Mouse (Mus musculus) embryonic facial prominence, embryonic 11.5 days (tissue): ENCODE data around the gene Dmtf1. TPM values are rescaled to one million over a fixed set of nuclear protein-coding genes. Genes with fewer than 3 reads are reported as not detected.

Experiments used
- ATAC-seq: fragments of 200-750 bp; cut with Nextera tagmentation; replicated peaks from 2 replicates; pipeline ENCODE4 v1.8.0; 2017; ENCODE audit warnings: low read depth; ENCODE audit not compliant: insufficient number of reproducible peaks, low FRiP score, low TSS enrichment
- DNase-seq: peaks from one replicate; pipeline ENCODE4 v3.0.0-alpha.2; 2015; ENCODE audit warnings: low spot score
- H3K27ac ChIP-seq: fragments of 300-500 bp; sonication (generic); replicated peaks from 2 replicates; pipeline ENCODE4 v1.5.1; 2014; ENCODE audit warnings: mild to moderate bottlenecking, low read depth, low read length, control low read depth
- H3K27me3 ChIP-seq: fragments of 300-500 bp; sonication (generic); 2 replicates; pipeline ENCODE4 v1.6.1; 2014; ENCODE audit warnings: mild to moderate bottlenecking, low read length, moderate library complexity, mixed read lengths; ENCODE audit not compliant: control insufficient read depth, insufficient read depth
- H3K36me3 ChIP-seq: fragments of 300-500 bp; sonication (generic); replicated peaks from 2 replicates; pipeline ENCODE4 v1.6.1; 2014; ENCODE audit warnings: low read depth, mild to moderate bottlenecking, low read length, moderate library complexity, mixed read lengths; ENCODE audit not compliant: control insufficient read depth, insufficient read depth
- H3K4me1 ChIP-seq: fragments of 300-500 bp; sonication (generic); 2 replicates; pipeline ENCODE4 v1.6.1; 2014; ENCODE audit warnings: low read length, mixed read lengths; ENCODE audit not compliant: control insufficient read depth, insufficient read depth
- H3K4me2 ChIP-seq: fragments of 300-500 bp; sonication (generic); 2 replicates; pipeline ENCODE4 v1.6.1; 2014; ENCODE audit warnings: low read depth, mild to moderate bottlenecking, control low read depth, low read length, moderate library complexity
- H3K4me3 ChIP-seq: fragments of 300-500 bp; sonication (generic); 2 replicates; pipeline ENCODE4 v1.5.1; 2014; ENCODE audit warnings: low read depth, low read length, control low read depth
- H3K9ac ChIP-seq: fragments of 300-500 bp; sonication (generic); replicated peaks from 2 replicates; pipeline ENCODE4 v1.6.1; 2014; ENCODE audit warnings: mild to moderate bottlenecking, control low read depth, low read length
- H3K9me3 ChIP-seq: fragments of 300-500 bp; sonication (generic); replicated peaks from 2 replicates; pipeline ENCODE4 v1.6.1; 2016; ENCODE audit warnings: mild to moderate bottlenecking, low read length, inconsistent platforms, mixed read lengths; ENCODE audit not compliant: control insufficient read depth
- WGBS: fragments of 180-500 bp; shearing (Covaris S2); extraction: QIAGEN DNeasy Blood & Tissue Kit; methylation state at CpG from one replicate; pipeline ENCODE4 v1.1.7; 2014; 5-methylcytosine and 5-hydroxymethylcytosine counted together
- polyA plus RNA-seq: library from polyadenylated mRNA; unstranded; fragments of >200 nt; fragmentation: Nextera tagmentation; extraction: Ambion mirVana; gene quantifications from 2 replicates; pipeline ENCODE4 v1.2.1, GENCODE M21; 2014

Gene Dmtf1
- polyA plus RNA-seq, 1 experiment from 2014 or later, result 67.4 TPM

DNA sequence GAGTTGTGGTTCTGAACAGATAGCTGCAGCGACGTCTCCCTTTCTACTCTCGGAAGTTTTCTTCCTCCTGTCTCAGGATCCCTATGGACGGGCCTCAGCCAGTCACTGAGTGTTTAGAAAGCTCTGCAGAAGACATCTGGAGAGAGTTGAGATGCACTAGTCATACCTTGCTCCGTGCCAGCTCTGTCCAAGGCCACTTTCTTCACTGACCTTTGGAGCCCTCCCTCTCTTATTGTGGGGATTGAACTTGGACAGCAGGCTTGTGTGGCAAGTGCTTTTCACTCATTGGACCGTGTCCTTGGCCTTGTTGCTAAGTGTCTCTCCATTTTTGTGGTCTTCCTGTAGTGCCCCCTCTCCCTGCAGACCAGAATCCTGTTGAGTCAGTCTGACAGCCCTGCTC lies 54.8 kb downstream of the Dmtf1 start:
- ATAC-seq (no peak), DNase-seq (no peak)
- 80% methylated on average over 6 of the region's 6 CpGs for WGBS
- Histone ChIP-seq H3K27me3 (peaks cover 6% of the 10 kb centered on the region), H3K27ac (no peak overlapping the region), H3K4me2 (no peak overlapping the region), H3K9me3 (no peaks in the 10 kb centered on the region), H3K36me3 (no peaks in the 10 kb centered on the region), H3K9ac (no peak overlapping the region), H3K4me1 (no peaks in the 10 kb centered on the region), H3K4me3 (no peak overlapping the region)

DNA sequence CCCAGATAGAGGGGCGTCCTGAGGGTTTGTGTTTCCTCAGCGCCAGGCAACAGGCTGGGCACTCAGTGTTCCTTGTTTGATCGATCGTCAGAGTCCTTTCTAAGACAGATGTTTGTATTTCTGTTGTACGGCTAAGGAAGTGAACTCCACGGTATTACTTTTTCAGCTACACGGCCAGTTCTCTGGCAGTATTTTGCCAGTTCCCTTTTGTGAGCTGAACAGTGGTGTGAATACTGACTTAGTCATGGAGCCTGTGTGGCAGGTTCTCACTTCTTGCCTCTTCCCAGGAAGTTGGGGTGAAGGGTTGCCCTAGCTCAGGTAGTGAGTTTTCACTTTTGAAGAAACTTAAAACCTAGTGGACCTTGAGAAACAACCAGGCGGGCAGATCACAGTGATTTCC lies 57.6 kb downstream of the Dmtf1 start:
- DNase-seq (no peak), ATAC-seq (no peak)
- no peak overlapping the region for H3K4me3 ChIP-seq
- H3K36me3 ChIP-seq, result no peaks in the 10 kb centered on the region
- peaks cover 6% of the 10 kb centered on the region for H3K27me3 ChIP-seq
- no peaks in the 10 kb centered on the region for H3K4me1 ChIP-seq
- H3K27ac ChIP-seq, result no peak overlapping the region
- no peak overlapping the region for H3K9ac ChIP-seq
- no peaks in the 10 kb centered on the region for H3K9me3 ChIP-seq
- H3K4me2 ChIP-seq, result no peak overlapping the region
- 92% methylated on average over 8 of the region's 8 CpGs for WGBS

DNA sequence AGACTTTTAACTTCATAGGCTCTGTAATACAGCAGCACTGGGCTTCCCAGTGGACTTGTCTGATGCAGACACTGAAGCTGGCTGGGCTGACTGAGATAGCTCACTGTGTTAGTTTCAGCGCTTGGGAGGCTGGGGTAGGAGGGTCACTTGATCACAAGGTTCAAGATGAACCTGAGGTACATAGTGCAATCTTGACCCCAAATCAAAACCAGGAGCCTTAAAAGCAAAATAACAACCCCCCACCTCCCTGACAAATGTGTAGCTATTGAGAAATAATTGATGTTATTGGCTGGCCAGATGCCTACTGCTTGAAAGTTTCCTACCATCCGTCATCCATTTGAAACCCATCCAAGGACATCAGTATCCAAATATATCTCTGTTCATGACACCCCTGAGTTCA lies 58.9 kb downstream of the Dmtf1 start:
- Histone ChIP-seq H3K27ac (no peak overlapping the region), H3K4me1 (no peaks in the 10 kb centered on the region), H3K4me2 (no peak overlapping the region), H3K9me3 (no peaks in the 10 kb centered on the region), H3K36me3 (no peaks in the 10 kb centered on the region), H3K9ac (no peak overlapping the region), H3K27me3 (peaks cover 6% of the 10 kb centered on the region), H3K4me3 (no peak overlapping the region)
- ATAC-seq, result no peak
- 93% methylated on average over 2 of the region's 2 CpGs for WGBS
- no peak for DNase-seq

DNA sequence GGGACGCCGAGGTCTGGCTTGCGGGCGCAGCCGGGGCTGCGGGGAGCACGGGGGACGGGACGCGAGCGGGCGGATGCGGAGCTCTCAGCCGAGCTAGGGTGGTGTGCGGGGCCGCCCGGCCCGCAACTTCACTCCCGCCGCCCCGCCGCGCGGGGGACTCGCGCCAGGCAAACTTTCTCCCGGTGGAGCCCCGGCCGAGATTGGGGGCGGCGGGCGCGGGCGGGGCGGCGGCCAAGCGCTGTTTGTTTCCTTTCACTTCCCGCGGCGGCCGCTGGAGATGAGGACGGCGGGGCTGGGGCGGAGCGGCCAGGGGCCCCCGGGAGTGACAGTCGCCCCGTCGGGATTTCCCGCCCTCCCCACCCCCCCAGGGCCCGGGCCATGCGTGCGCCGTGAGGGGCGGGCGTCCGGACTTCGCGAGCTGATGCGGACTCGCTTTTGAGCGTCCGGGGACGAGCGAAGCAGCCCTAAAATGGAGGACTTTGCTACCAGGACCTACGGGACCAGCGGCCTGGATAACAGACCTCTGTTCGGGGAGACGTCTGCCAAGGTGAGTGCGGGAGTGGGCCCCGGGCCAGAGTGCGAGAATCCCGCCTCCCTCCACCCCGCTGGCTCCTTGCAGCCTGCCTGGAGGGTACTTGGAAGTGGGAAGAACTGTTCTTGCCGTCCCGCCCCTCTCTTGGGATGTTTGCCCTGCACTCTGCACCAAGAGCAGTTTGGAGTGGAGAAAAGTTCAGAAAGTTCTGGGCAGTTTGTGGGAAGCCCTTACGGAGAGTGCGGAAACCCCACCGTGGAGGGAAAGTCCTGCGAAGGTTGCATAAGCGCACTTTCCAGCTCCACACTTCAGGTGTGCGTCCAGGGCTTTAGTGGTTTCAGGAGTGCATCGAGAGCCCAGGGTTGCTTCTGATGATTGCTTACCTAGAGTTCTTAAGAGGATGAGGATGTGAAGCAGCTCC lies 60.5 kb downstream of the Dmtf1 start:
- under 1% methylated on average over 66 of the region's 83 CpGs for WGBS
- H3K9me3 ChIP-seq, result no peaks in the 10 kb centered on the region
- H3K4me3 ChIP-seq, result peak overlapping the region; percentile 85
- ATAC-seq (peak; percentile 70), DNase-seq (peak; percentile 64)
- peak overlapping the region; percentile 81 for H3K9ac ChIP-seq
- no peaks in the 10 kb centered on the region for H3K36me3 ChIP-seq
- H3K4me2 ChIP-seq, result peak overlapping the region; percentile 92
- peaks cover 6% of the 10 kb centered on the region for H3K27me3 ChIP-seq
- no peaks in the 10 kb centered on the region for H3K4me1 ChIP-seq
- no peak overlapping the region for H3K27ac ChIP-seq

DNA sequence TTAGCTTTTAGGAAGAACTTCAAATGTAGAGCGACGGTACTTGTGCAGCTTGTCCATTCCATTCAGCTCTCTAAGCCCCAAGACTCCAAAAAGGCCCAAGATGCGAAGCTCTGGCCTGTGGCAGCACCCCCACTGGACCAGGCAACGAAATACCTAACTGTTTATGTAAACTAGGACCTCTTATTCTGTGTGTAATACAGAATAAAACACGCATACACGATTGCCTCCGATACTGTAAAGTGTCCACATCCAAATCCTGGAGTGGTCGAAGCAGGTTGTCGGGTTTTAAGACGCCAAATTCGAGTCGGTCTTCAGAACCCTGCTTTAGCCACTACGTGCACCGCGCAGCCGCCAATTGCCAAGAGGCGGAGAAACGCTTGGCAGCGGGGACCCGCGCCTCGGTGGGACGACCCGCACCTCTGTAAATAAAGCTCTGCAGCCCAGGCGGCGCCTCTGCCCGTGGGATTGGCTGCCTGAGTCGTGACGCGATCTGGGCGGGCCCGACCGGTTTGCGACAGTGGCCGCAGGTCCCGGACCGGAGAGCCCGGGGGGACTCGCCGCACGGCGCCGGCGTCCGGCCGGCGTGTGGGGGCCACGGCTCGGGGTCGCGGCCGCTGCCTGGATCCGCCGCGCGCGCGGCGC lies 61.2 kb downstream of the Dmtf1 start, which contains the start of gene Tmem243:
TSS of gene Tmem243 (plus strand) at position 462 of the 642 bp plus-strand sequence.
- peak; percentile 90 for DNase-seq
- peak within 1 kb of the TSS; percentile 81 for H3K9ac ChIP-seq
- H3K4me1 ChIP-seq, result no peaks in the 10 kb centered on the region
- no peaks in the 10 kb centered on the region for H3K36me3 ChIP-seq
- H3K4me2 ChIP-seq, result peak within 1 kb of the TSS; percentile 92
- ATAC-seq, result peak; percentile 98
- H3K9me3 ChIP-seq, result no peaks in the 10 kb centered on the region
- H3K4me3 ChIP-seq, result peak within 1 kb of the TSS; percentile 85
- H3K27ac ChIP-seq, result no peak within 1 kb of the TSS
- peaks cover 6% of the 10 kb centered on the region for H3K27me3 ChIP-seq
- under 1% methylated on average over 53 of the region's 59 CpGs for WGBS

DNA sequence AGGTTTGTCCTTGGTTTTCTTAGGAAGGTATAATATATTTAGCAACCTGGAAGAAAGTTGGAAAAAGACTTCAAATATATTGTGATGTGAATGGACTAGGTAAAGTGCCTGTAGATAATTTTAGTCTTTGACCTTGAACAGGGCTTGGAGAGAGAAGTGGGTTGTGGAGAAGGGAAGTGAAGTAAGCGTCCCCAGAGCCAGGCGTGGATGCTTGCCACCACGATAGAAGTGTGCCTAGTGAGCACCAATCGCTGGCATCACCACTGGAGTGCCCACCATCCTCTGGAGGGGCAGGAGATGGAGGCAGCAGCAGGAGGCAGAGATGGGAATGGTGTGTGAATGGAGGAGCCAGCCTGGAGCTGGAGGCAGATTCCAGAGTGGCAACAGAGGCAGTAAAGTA lies 68.1 kb downstream of the Dmtf1 start:
- WGBS, result 82% methylated on average over 4 of the region's 4 CpGs
- H3K4me3 ChIP-seq, result no peak overlapping the region
- H3K9ac ChIP-seq, result no peak overlapping the region
- no peaks in the 10 kb centered on the region for H3K27me3 ChIP-seq
- no peak for ATAC-seq
- no peak overlapping the region for H3K27ac ChIP-seq
- H3K4me1 ChIP-seq, result no peaks in the 10 kb centered on the region
- no peak overlapping the region for H3K4me2 ChIP-seq
- no peaks in the 10 kb centered on the region for H3K36me3 ChIP-seq
- no peaks in the 10 kb centered on the region for H3K9me3 ChIP-seq
- DNase-seq, result no peak

DNA sequence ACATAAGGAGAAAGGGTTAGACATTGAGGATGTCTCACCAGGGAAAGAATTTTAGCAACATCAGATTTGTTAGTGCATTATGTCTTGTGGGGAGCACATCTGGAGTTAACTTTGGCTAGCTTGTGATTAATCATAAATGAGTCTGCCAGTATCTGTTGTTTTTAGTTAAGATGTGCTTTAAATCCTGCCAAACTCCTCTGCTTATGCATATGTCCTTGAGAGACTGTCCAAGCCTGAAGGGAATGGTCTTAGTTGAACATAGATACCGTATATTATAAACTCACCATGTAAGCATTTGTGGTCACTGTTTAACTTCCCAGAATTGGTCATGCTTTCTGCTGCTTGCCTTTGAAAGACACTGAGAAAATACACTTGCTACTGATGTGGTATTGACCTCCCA lies 68.9 kb downstream of the Dmtf1 start:
- Histone ChIP-seq H3K9ac (no peak overlapping the region), H3K4me3 (no peak overlapping the region), H3K27ac (no peak overlapping the region), H3K4me2 (no peak overlapping the region), H3K4me1 (no peaks in the 10 kb centered on the region), H3K9me3 (no peaks in the 10 kb centered on the region), H3K27me3 (no peaks in the 10 kb centered on the region), H3K36me3 (no peaks in the 10 kb centered on the region)
- DNase-seq (no peak), ATAC-seq (no peak)
- 85% methylated on average over 1 of the region's 1 CpGs for WGBS
